Mouse (Mus musculus) hindbrain, embryonic 13.5 days (tissue): ENCODE data around the gene Gm20741. TPM values are rescaled to one million over a fixed set of nuclear protein-coding genes. Genes with fewer than 3 reads are reported as not detected.

ENCODE experiments used
- ATAC-seq: fragments of 200-750 bp; cut with Nextera tagmentation; 2 replicates; pipeline ENCODE4 v1.8.0; 2017; ENCODE audit warnings: moderate TSS enrichment; ENCODE audit not compliant: low FRiP score
- H3K27ac ChIP-seq: fragments of 300-500 bp; sonication (generic); 2 replicates; pipeline ENCODE4 v1.5.1; 2015; ENCODE audit warnings: inconsistent platforms, mild to moderate bottlenecking, moderate library complexity
- H3K27me3 ChIP-seq: fragments of 300-500 bp; sonication (generic); 2 replicates; pipeline ENCODE4 v1.6.1; 2015; ENCODE audit warnings: mild to moderate bottlenecking, inconsistent platforms
- H3K36me3 ChIP-seq: fragments of 300-500 bp; sonication (generic); 2 replicates; pipeline ENCODE4 v1.6.1; 2015; ENCODE audit warnings: mild to moderate bottlenecking, inconsistent platforms
- H3K4me1 ChIP-seq: fragments of 300-500 bp; sonication (generic); replicated peaks from 2 replicates; pipeline ENCODE4 v1.6.1; 2015; ENCODE audit warnings: inconsistent platforms
- H3K4me2 ChIP-seq: fragments of 300-500 bp; sonication (generic); 2 replicates; pipeline ENCODE4 v1.6.1; 2015; ENCODE audit warnings: inconsistent platforms, mild to moderate bottlenecking, moderate library complexity
- H3K4me3 ChIP-seq: fragments of 300-500 bp; sonication (generic); 2 replicates; pipeline ENCODE4 v1.5.1; 2015; ENCODE audit warnings: mild to moderate bottlenecking, inconsistent platforms
- H3K9ac ChIP-seq: fragments of 300-500 bp; sonication (generic); 2 replicates; pipeline ENCODE4 v1.6.1; 2015; ENCODE audit warnings: mild to moderate bottlenecking, inconsistent platforms
- H3K9me3 ChIP-seq: fragments of 300-500 bp; sonication (generic); 2 replicates; pipeline ENCODE4 v1.6.1; 2016; ENCODE audit warnings: inconsistent platforms
- WGBS: fragments of 180-500 bp; shearing (Covaris S2); methylation state at CpG from one replicate; pipeline ENCODE4 v1.1.7; 2015; 5-methylcytosine and 5-hydroxymethylcytosine counted together
- polyA plus RNA-seq: library from polyadenylated mRNA; unstranded; fragments of >200 nt; fragmentation: Nextera tagmentation; extraction: Ambion mirVana; gene quantifications from 2 replicates; pipeline ENCODE4 v1.2.1, GENCODE M21; 2015

Gm20741 gene
- not detected in 2 replicates for polyA plus RNA-seq

- no peaks in the 10 kb centered on the region for H3K36me3 ChIP-seq
- no peaks in the 10 kb centered on the region for H3K9me3 ChIP-seq
- no peak within 1 kb of the TSS for H3K27ac ChIP-seq
- H3K4me1 ChIP-seq: no peaks in the 10 kb centered on the region
- no peak within 1 kb of the TSS for H3K4me3 ChIP-seq
- WGBS: 92% methylated on average over 2 of the region's 2 CpGs
- H3K9ac ChIP-seq: no peak within 1 kb of the TSS
- no peak within 1 kb of the TSS for H3K4me2 ChIP-seq
- no peak for ATAC-seq
- no peaks in the 10 kb centered on the region for H3K27me3 ChIP-seq
Measured at GRCm38 (mm10) chr16:88811827-88812226, at the start of gene Gm20741. Gene Gm20741, minus strand, starts transcription at chr16:88812220.

GRCm38 (mm10) chr16:88851450-88851849 lies 39.4 kb upstream of the Gm20741 start:
- 15% methylated on average over 5 of the region's 5 CpGs for WGBS
- H3K36me3 ChIP-seq: no peaks in the 10 kb centered on the region
- H3K27ac ChIP-seq: no peak overlapping the region
- no peak overlapping the region for H3K9ac ChIP-seq
- no peak for ATAC-seq
- H3K4me2 ChIP-seq: no peak overlapping the region
- H3K4me1 ChIP-seq: no peaks in the 10 kb centered on the region
- no peaks in the 10 kb centered on the region for H3K27me3 ChIP-seq
- no peak overlapping the region for H3K4me3 ChIP-seq
- no peaks in the 10 kb centered on the region for H3K9me3 ChIP-seq

- WGBS: 89% methylated on average over 4 of the region's 4 CpGs
- Histone ChIP-seq H3K36me3 (no peaks in the 10 kb centered on the region), H3K27me3 (no peaks in the 10 kb centered on the region), H3K9me3 (no peaks in the 10 kb centered on the region), H3K4me3 (no peak overlapping the region), H3K27ac (no peak overlapping the region), H3K4me1 (no peaks in the 10 kb centered on the region), H3K9ac (no peak overlapping the region), H3K4me2 (no peak overlapping the region)
- no peak for ATAC-seq
Measured at GRCm38 (mm10) chr16:88848558-88848957, 36.5 kb upstream of the Gm20741 start.

GRCm38 (mm10) chr16:88847363-88847762 lies 35.3 kb upstream of the Gm20741 start:
- H3K4me3 ChIP-seq: no peak overlapping the region
- ATAC-seq: no peak
- no peak overlapping the region for H3K9ac ChIP-seq
- H3K9me3 ChIP-seq: no peaks in the 10 kb centered on the region
- no peaks in the 10 kb centered on the region for H3K36me3 ChIP-seq
- 100% methylated on average over 1 of the region's 1 CpGs for WGBS
- no peaks in the 10 kb centered on the region for H3K27me3 ChIP-seq
- H3K4me2 ChIP-seq: no peak overlapping the region
- H3K27ac ChIP-seq: no peak overlapping the region
- H3K4me1 ChIP-seq: no peaks in the 10 kb centered on the region

- ATAC-seq: no peak
- H3K27ac ChIP-seq: no peak overlapping the region
- H3K4me1 ChIP-seq: no peaks in the 10 kb centered on the region
- H3K9me3 ChIP-seq: no peaks in the 10 kb centered on the region
- 68% methylated on average over 3 of the region's 3 CpGs for WGBS
- H3K36me3 ChIP-seq: no peaks in the 10 kb centered on the region
- no peak overlapping the region for H3K9ac ChIP-seq
- H3K4me2 ChIP-seq: no peak overlapping the region
- no peak overlapping the region for H3K4me3 ChIP-seq
- no peaks in the 10 kb centered on the region for H3K27me3 ChIP-seq
Measured at GRCm38 (mm10) chr16:88826978-88827377, 15.0 kb upstream of the Gm20741 start.

GRCm38 (mm10) chr16:88826095-88826652 lies 14.2 kb upstream of the Gm20741 start, which contains the start of gene Krtap14:
Gene Krtap14, minus strand, starts transcription at chr16:88826145.
- H3K27me3 ChIP-seq: no peaks in the 10 kb centered on the region
- H3K9me3 ChIP-seq: no peaks in the 10 kb centered on the region
- no peaks in the 10 kb centered on the region for H3K36me3 ChIP-seq
- no peak within 1 kb of the TSS for H3K27ac ChIP-seq
- H3K4me3 ChIP-seq: no peak within 1 kb of the TSS
- H3K4me1 ChIP-seq: no peaks in the 10 kb centered on the region
- ATAC-seq: no peak
- WGBS: 77% methylated on average over 9 of the region's 9 CpGs
- H3K9ac ChIP-seq: no peak within 1 kb of the TSS
- H3K4me2 ChIP-seq: no peak within 1 kb of the TSS

- H3K27ac ChIP-seq: no peak overlapping the region
Measured at GRCm38 (mm10) chr16:88823736-88824135, 11.7 kb upstream of the Gm20741 start.

GRCm38 (mm10) chr16:88820066-88820465 lies 8.0 kb upstream of the Gm20741 start, which contains the start of gene Krtap15:
Gene Krtap15, plus strand, starts transcription at chr16:88820215.
- H3K4me3 ChIP-seq: no peak within 1 kb of the TSS
- no peaks in the 10 kb centered on the region for H3K9me3 ChIP-seq
- no peaks in the 10 kb centered on the region for H3K27me3 ChIP-seq
- no peaks in the 10 kb centered on the region for H3K4me1 ChIP-seq
- H3K9ac ChIP-seq: no peak within 1 kb of the TSS
- H3K36me3 ChIP-seq: no peaks in the 10 kb centered on the region
- no peak for ATAC-seq
- no peak within 1 kb of the TSS for H3K4me2 ChIP-seq
- 89% methylated on average over 3 of the region's 3 CpGs for WGBS
- H3K27ac ChIP-seq: no peak within 1 kb of the TSS

More at GRCm38 (mm10) chr16:88823736-88824135, 11.7 kb upstream of the Gm20741 start:
- Histone ChIP-seq H3K4me1 (no peaks in the 10 kb centered on the region), H3K27me3 (no peaks in the 10 kb centered on the region), H3K36me3 (no peaks in the 10 kb centered on the region), H3K4me3 (no peak overlapping the region), H3K4me2 (no peak overlapping the region), H3K9me3 (no peaks in the 10 kb centered on the region), H3K9ac (no peak overlapping the region)
- WGBS: 84% methylated on average over 3 of the region's 3 CpGs
- ATAC-seq: no peak

GRCm38 (mm10) chr16:88786786-88787185 lies 25.2 kb downstream of the Gm20741 start:
- H3K4me3 ChIP-seq: no peak overlapping the region
- H3K4me1 ChIP-seq: no peaks in the 10 kb centered on the region
- no peaks in the 10 kb centered on the region for H3K27me3 ChIP-seq
- H3K36me3 ChIP-seq: no peaks in the 10 kb centered on the region
- no peak overlapping the region for H3K9ac ChIP-seq
- no peak overlapping the region for H3K4me2 ChIP-seq
- 81% methylated on average over 2 of the region's 2 CpGs for WGBS
- no peak for ATAC-seq
- no peaks in the 10 kb centered on the region for H3K9me3 ChIP-seq
- no peak overlapping the region for H3K27ac ChIP-seq

- H3K4me2 ChIP-seq: no peak within 1 kb of the TSS
- no peaks in the 10 kb centered on the region for H3K9me3 ChIP-seq
- WGBS: 89% methylated on average over 6 of the region's 6 CpGs
- H3K36me3 ChIP-seq: no peaks in the 10 kb centered on the region
- no peak within 1 kb of the TSS for H3K4me3 ChIP-seq
- H3K27ac ChIP-seq: no peak within 1 kb of the TSS
- H3K27me3 ChIP-seq: no peaks in the 10 kb centered on the region
- H3K4me1 ChIP-seq: no peaks in the 10 kb centered on the region
- H3K9ac ChIP-seq: no peak within 1 kb of the TSS
- no peak for ATAC-seq
Measured at GRCm38 (mm10) chr16:88777596-88777995, 34.4 kb downstream of the Gm20741 start, which contains the start of gene Gm5965. Gene Gm5965, plus strand, starts transcription at chr16:88777896.

- Histone ChIP-seq H3K4me1 (no peaks in the 10 kb centered on the region), H3K27ac (no peak within 1 kb of the TSS), H3K4me2 (no peak within 1 kb of the TSS), H3K27me3 (no peaks in the 10 kb centered on the region), H3K4me3 (no peak within 1 kb of the TSS), H3K9ac (no peak within 1 kb of the TSS), H3K9me3 (no peaks in the 10 kb centered on the region), H3K36me3 (no peaks in the 10 kb centered on the region)
- ATAC-seq: no peak
- 87% methylated on average over 2 of the region's 2 CpGs for WGBS
Measured at GRCm38 (mm10) chr16:88774106-88774505, 37.9 kb downstream of the Gm20741 start, which contains the start of gene 2310057N15Rik. Gene 2310057N15Rik, minus strand, starts transcription at chr16:88774206.
